Mouse (Mus musculus): ENCODE measurements around the gene Il9r. TPM values are rescaled to one million over a fixed set of nuclear protein-coding genes. Genes with fewer than 3 reads are reported as not detected.

Il9r gene
- total and polyA plus RNA-seq, 3 experiments: 20.0 to 52.1 (median 47.5) TPM

- no peak for TF ChIP-seq USF2 (conservative IDR thresholded peaks at IDR 0.05; ENCODE audit: low read depth, low read length)
- TF ChIP-seq ELF1 (IDR thresholded peaks at IDR 0.05; ENCODE audit: low read depth, low read length): no peak
- TF ChIP-seq EP300 (IDR thresholded peaks at IDR 0.05; ENCODE audit: low read length): no peak
- no peak for TF ChIP-seq ETS1 (conservative IDR thresholded peaks at IDR 0.05; ENCODE audit: low read depth, low read length)
- TF ChIP-seq SIN3A (IDR thresholded peaks at IDR 0.05; ENCODE audit: low read length): no peak
- TF ChIP-seq POLR2A (IDR thresholded peaks at IDR 0.05; ENCODE audit: low read depth, low read length): no peak
- no peak for TF ChIP-seq MAX (IDR thresholded peaks at IDR 0.05; ENCODE audit: low read length)
- no peak for TF ChIP-seq SMC3 (IDR thresholded peaks at IDR 0.05; ENCODE audit: low read depth, low read length)
- TF ChIP-seq KAT2A (IDR thresholded peaks at IDR 0.05; ENCODE audit: insufficient replicate concordance, low read length): no peak
- TF ChIP-seq GABPA (IDR thresholded peaks at IDR 0.05; ENCODE audit: insufficient replicate concordance, low read depth, low read length): no peak
- no peak for TF ChIP-seq ZNF384 (IDR thresholded peaks at IDR 0.05; ENCODE audit: low read depth, low read length)
- H3K4me1 ChIP-seq (ENCODE audit: control insufficient read depth in 1 of 2, insufficient read depth in 2 of 2): peaks cover 11 to 31% of the 10 kb centered on the region in 2 experiments
Measured at GRCm38 (mm10) chr11:32233895-32234294, 33.8 kb upstream of the Il9r start.

GRCm38 (mm10) chr11:32232848-32233247, 32.8 kb upstream of the Il9r start:
- H3K27me3 ChIP-seq (replicated peaks): no peaks in the 10 kb centered on the region
- H3K9ac ChIP-seq (ENCODE audit: insufficient read depth, low read depth): no peak overlapping the region
- in situ Hi-C loops (cut with MboI; ENCODE audit: low pct_ligation_motif_present, low pct_unique_long_range_greater_than_20kb, low sequenced_read_pairs): loop anchor here (10.0 kb wide), 1 partner anchor 48 kb away; no protein-coding TSS in a partner anchor
- no peak for TF ChIP-seq NRF1 (IDR thresholded peaks at IDR 0.05; ENCODE audit: low read depth, low read length)
- H3K27ac ChIP-seq (ENCODE audit: insufficient read depth, low read depth): no peak overlapping the region
- dilution Hi-C loops (cut with MboI; ENCODE audit: extremely low pct_ligation_motif_present, extremely low pct_unique_long_range_greater_than_20kb, low sequenced_read_pairs): no loop called here
- H3K79me2 ChIP-seq (replicated peaks; ENCODE audit: control insufficient read depth, extremely low read depth, insufficient read depth, poor library complexity, severe bottlenecking): no peaks in the 10 kb centered on the region
- H3K4me2 ChIP-seq (ENCODE audit: insufficient read depth, low read depth, poor library complexity, severe bottlenecking): no peak overlapping the region
- peaks cover 76 to 100% of the 10 kb centered on the region in 2 experiments for H3K36me3 ChIP-seq (replicated peaks in 1 of 2; ENCODE audit: control insufficient read depth in 1 of 2, insufficient read depth in 1 of 2, low read length in 1 of 2)
- no peak for DNase-seq (ENCODE audit: extremely low read depth)
- H3K4me3 ChIP-seq (replicated peaks in 1 of 3; ENCODE audit: low read depth in 2 of 3, low read length in 2 of 3, poor library complexity in 1 of 3): no peak overlapping the region
- H3K4me1 ChIP-seq (ENCODE audit: control insufficient read depth in 1 of 2, insufficient read depth in 2 of 2): peaks cover 7 to 32% of the 10 kb centered on the region in 2 experiments
- H3K9me3 ChIP-seq (replicated peaks; ENCODE audit: low read length): no peaks in the 10 kb centered on the region

More at GRCm38 (mm10) chr11:32233895-32234294, 33.8 kb upstream of the Il9r start:
- Histone ChIP-seq H3K4me3 (replicated peaks in 1 of 3; ENCODE audit: low read depth in 2 of 3, low read length in 2 of 3, poor library complexity in 1 of 3) (no peak overlapping the region), H3K79me2 (replicated peaks; ENCODE audit: control insufficient read depth, extremely low read depth, insufficient read depth, poor library complexity, severe bottlenecking) (no peaks in the 10 kb centered on the region), H3K27me3 (replicated peaks) (no peaks in the 10 kb centered on the region), H3K27ac (ENCODE audit: insufficient read depth, low read depth) (no peak overlapping the region), H3K9me3 (replicated peaks; ENCODE audit: low read length) (no peaks in the 10 kb centered on the region), H3K9ac (ENCODE audit: insufficient read depth, low read depth) (no peak overlapping the region), H3K4me2 (ENCODE audit: insufficient read depth, low read depth, poor library complexity, severe bottlenecking) (no peak overlapping the region), H3K36me3 (replicated peaks in 1 of 2; ENCODE audit: control insufficient read depth in 1 of 2, insufficient read depth in 1 of 2, low read length in 1 of 2) (peaks cover 76 to 96% of the 10 kb centered on the region in 2 experiments)
- dilution Hi-C loops (cut with MboI; ENCODE audit: extremely low pct_ligation_motif_present, extremely low pct_unique_long_range_greater_than_20kb, low sequenced_read_pairs) (no loop called here), in situ Hi-C loops (cut with MboI; ENCODE audit: low pct_ligation_motif_present, low pct_unique_long_range_greater_than_20kb, low sequenced_read_pairs) (loop anchor here (10.0 kb wide), 1 partner anchor 49 kb away; no protein-coding TSS in a partner anchor)
- DNase-seq (ENCODE audit: extremely low read depth): no peak

GRCm38 (mm10) chr11:32231125-32231524, 31.0 kb upstream of the Il9r start:
- peaks cover 64 to 87% of the 10 kb centered on the region in 2 experiments for H3K36me3 ChIP-seq (replicated peaks in 1 of 2; ENCODE audit: control insufficient read depth in 1 of 2, insufficient read depth in 1 of 2, low read length in 1 of 2)

More at GRCm38 (mm10) chr11:32231125-32231524, 31.0 kb upstream of the Il9r start:
- in situ Hi-C loops (cut with MboI; ENCODE audit: low pct_ligation_motif_present, low pct_unique_long_range_greater_than_20kb, low sequenced_read_pairs): loop anchor here (10.0 kb wide), 1 partner anchor 46 kb away; no protein-coding TSS in a partner anchor
- no peaks in the 10 kb centered on the region for H3K27me3 ChIP-seq (replicated peaks)
- H3K9me3 ChIP-seq (replicated peaks; ENCODE audit: low read length): no peaks in the 10 kb centered on the region
- dilution Hi-C loops (cut with MboI; ENCODE audit: extremely low pct_ligation_motif_present, extremely low pct_unique_long_range_greater_than_20kb, low sequenced_read_pairs): no loop called here
- DNase-seq (ENCODE audit: extremely low read depth): no peak
- H3K4me2 ChIP-seq (ENCODE audit: insufficient read depth, low read depth, poor library complexity, severe bottlenecking): no peak overlapping the region
- H3K79me2 ChIP-seq (replicated peaks; ENCODE audit: control insufficient read depth, extremely low read depth, insufficient read depth, poor library complexity, severe bottlenecking): no peaks in the 10 kb centered on the region
- no peak overlapping the region for H3K4me3 ChIP-seq (replicated peaks in 1 of 3; ENCODE audit: low read depth in 2 of 3, low read length in 2 of 3, poor library complexity in 1 of 3)
- no peak overlapping the region for H3K9ac ChIP-seq (ENCODE audit: insufficient read depth, low read depth)
- H3K4me1 ChIP-seq (ENCODE audit: control insufficient read depth in 1 of 2, insufficient read depth in 2 of 2): peaks cover 0 to 28% of the 10 kb centered on the region in 2 experiments; a peak in 2 of 4 replicates
- no peak overlapping the region for H3K27ac ChIP-seq (ENCODE audit: insufficient read depth, low read depth)
- TF ChIP-seq BHLHE40 (IDR thresholded peaks at IDR 0.05; ENCODE audit: low read depth, low read length) (no peak), SMC3 (IDR thresholded peaks at IDR 0.05; ENCODE audit: low read depth, low read length) (no peak), SIN3A (IDR thresholded peaks at IDR 0.05; ENCODE audit: low read length) (no peak), UBTF (IDR thresholded peaks at IDR 0.05; ENCODE audit: low read depth, low read length) (no peak), CTCF (conservative IDR thresholded peaks at IDR 0.05 in 1 of 2, IDR thresholded peaks at IDR 0.05 in 1 of 2; ENCODE audit: low read depth in 2 of 2, low read length in 2 of 2) (no peak), JUN (IDR thresholded peaks at IDR 0.05; ENCODE audit: insufficient read depth, low read depth, low read length) (no peak), HCFC1 (IDR thresholded peaks at IDR 0.05; ENCODE audit: low read depth, low read length) (no peak), ZMIZ1 (IDR thresholded peaks at IDR 0.05; ENCODE audit: low read depth, low read length) (no peak), POLR2AphosphoS2 (IDR thresholded peaks at IDR 0.05; ENCODE audit: low read depth, low read length) (no peak), CHD1 (IDR thresholded peaks at IDR 0.05; ENCODE audit: low read depth, low read length) (no peak), ZC3H11A (IDR thresholded peaks at IDR 0.05; ENCODE audit: low read depth, low read length) (no peak), POLR2A (IDR thresholded peaks at IDR 0.05; ENCODE audit: low read depth, low read length) (no peak), RAD21 (IDR thresholded peaks at IDR 0.05; ENCODE audit: low read depth, low read length) (no peak), USF2 (conservative IDR thresholded peaks at IDR 0.05; ENCODE audit: low read depth, low read length) (no peak), NELFE (IDR thresholded peaks at IDR 0.05; ENCODE audit: low read depth, low read length) (no peak)
